Mouse (Mus musculus) limb, embryonic 14.5 days (tissue): Measurements from ENCODE around the gene Gkn1. TPM values are rescaled to one million over a fixed set of nuclear protein-coding genes. Genes with fewer than 3 reads are reported as not detected.

Experiments
- ATAC-seq: fragments of 200-750 bp; cut with Nextera tagmentation; 2 replicates; pipeline ENCODE4 v1.8.0; 2017; ENCODE audit warnings: low read depth, moderate number of reproducible peaks, moderate TSS enrichment; ENCODE audit not compliant: low FRiP score
- DNase-seq: peaks from one replicate; pipeline ENCODE4 v3.0.0-alpha.2; 2015; ENCODE audit warnings: low spot score
- H3K27ac ChIP-seq: fragments of 300-500 bp; sonication (generic); replicated peaks from 2 replicates; pipeline ENCODE4 v1.5.1; 2014; ENCODE audit warnings: low read depth, mild to moderate bottlenecking, low read length, moderate library complexity, mixed read lengths
- H3K27me3 ChIP-seq: fragments of 300-500 bp; sonication (generic); 2 replicates; pipeline ENCODE4 v1.6.1; 2014; ENCODE audit warnings: low read length, mixed read lengths; ENCODE audit not compliant: control insufficient read depth, insufficient read depth
- H3K36me3 ChIP-seq: fragments of 300-500 bp; sonication (generic); 2 replicates; pipeline ENCODE4 v1.6.1; 2014; ENCODE audit warnings: mild to moderate bottlenecking, low read length, moderate library complexity, mixed read lengths; ENCODE audit not compliant: control insufficient read depth, insufficient read depth
- H3K4me1 ChIP-seq: fragments of 300-500 bp; sonication (generic); 2 replicates; pipeline ENCODE4 v1.6.1; 2014; ENCODE audit warnings: antibody characterized with exemption, low read length, mixed read lengths; ENCODE audit not compliant: control insufficient read depth, insufficient read depth
- H3K4me2 ChIP-seq: fragments of 300-500 bp; sonication (generic); replicated peaks from 2 replicates; pipeline ENCODE4 v1.6.1; 2014; ENCODE audit warnings: low read depth, mild to moderate bottlenecking, low read length, moderate library complexity; ENCODE audit not compliant: severe bottlenecking
- H3K4me3 ChIP-seq: fragments of 300-500 bp; sonication (generic); replicated peaks from 2 replicates; pipeline ENCODE4 v1.5.1; 2014; ENCODE audit warnings: low read length
- H3K9ac ChIP-seq: fragments of 300-500 bp; sonication (generic); 2 replicates; pipeline ENCODE4 v1.6.1; 2014; ENCODE audit warnings: mild to moderate bottlenecking, low read depth, low read length, moderate library complexity; ENCODE audit not compliant: severe bottlenecking
- H3K9me3 ChIP-seq: fragments of 300-500 bp; sonication (generic); 2 replicates; pipeline ENCODE4 v1.6.1; 2016; ENCODE audit warnings: low read length; ENCODE audit not compliant: control insufficient read depth
- POLR2A ChIP-seq: fragments of 200-500 bp; IDR thresholded peaks from 2 replicates; pipeline ENCODE4 v1.8.0; 2012; ENCODE audit warnings: inconsistent platforms, mild to moderate bottlenecking, moderate library complexity, borderline replicate concordance; ENCODE audit not compliant: insufficient read depth, insufficient read length; ENCODE audit errors: extremely low read depth
- WGBS: fragments of 180-500 bp; shearing (Covaris S2); extraction: QIAGEN DNeasy Blood & Tissue Kit; methylation state at CpG from one replicate; pipeline ENCODE4 v1.1.7; 2014; 5-methylcytosine and 5-hydroxymethylcytosine counted together
- polyA plus RNA-seq, 2 experiments: library from polyadenylated mRNA; depleted of rRNA in 1 of 2; stranded (reverse) in 1 of 2; unstranded in 1 of 2; fragments of >200 nt; fragmentation: Nextera tagmentation in 1 of 2; extraction: Ambion mirVana in 1 of 2; gene quantifications; 2 replicates each; pipeline versions ENCODE4 v1.2.1 to v1.2.3; 2012 to 2014

Gene Gkn1
- polyA plus RNA-seq, 2 experiments, result 0.15 TPM; not detected in 1

GRCm38 (mm10) chr6:87301991-87302390, 48.8 kb downstream of the Gkn1 start:
- H3K4me1 ChIP-seq, result peaks cover 41% of the 10 kb centered on the region
- 30% methylated on average over 4 of the region's 4 CpGs for WGBS

More at GRCm38 (mm10) chr6:87301991-87302390, 48.8 kb downstream of the Gkn1 start:
- H3K36me3 ChIP-seq, result peaks cover 18% of the 10 kb centered on the region; the same call in 1 of the 2 replicates
- DNase-seq (no peak), ATAC-seq (no peak)
- no peak overlapping the region for H3K4me3 ChIP-seq
- H3K4me2 ChIP-seq, result no peak overlapping the region
- no peak overlapping the region for H3K9ac ChIP-seq
- no peaks in the 10 kb centered on the region for H3K9me3 ChIP-seq
- TF ChIP-seq POLR2A, result no peak
- H3K27me3 ChIP-seq, result no peaks in the 10 kb centered on the region
- no peak overlapping the region for H3K27ac ChIP-seq

Other genes with a start within 250 kb of the Gkn1 start
- 1.6 and 4.0 TPM in 2 replicates for gene D6Ertd527e, start 246.2 kb downstream of the Gkn1 start, polyA plus RNA-seq (2012; rRNA removed)
- 0.56 and 0.91 TPM in 2 replicates for gene D6Ertd527e, start 246.2 kb downstream of the Gkn1 start, polyA plus RNA-seq (2014; fragmentation: Nextera tagmentation; extraction: Ambion mirVana)
- gene Antxr1, start 15.1 kb downstream of the Gkn1 start, polyA plus RNA-seq (2012; rRNA removed), result 70.3 and 75.7 TPM in 2 replicates
- gene Antxr1, start 15.1 kb downstream of the Gkn1 start, polyA plus RNA-seq (2014; fragmentation: Nextera tagmentation; extraction: Ambion mirVana), result 33.8 and 39.2 TPM in 2 replicates
- 0.09 and 0.35 TPM in 2 replicates for gene Gkn2, start 22.4 kb upstream of the Gkn1 start, polyA plus RNA-seq (2012; rRNA removed)
- gene Gkn2, start 22.4 kb upstream of the Gkn1 start, polyA plus RNA-seq (2014; fragmentation: Nextera tagmentation; extraction: Ambion mirVana), result not detected in 2 replicates
- 3.0 TPM in 2 replicates for gene Gkn3, start 38.0 kb upstream of the Gkn1 start, polyA plus RNA-seq (2012; rRNA removed)
- 0.32 and 1.6 TPM in 2 replicates for gene Gkn3, start 38.0 kb upstream of the Gkn1 start, polyA plus RNA-seq (2014; fragmentation: Nextera tagmentation; extraction: Ambion mirVana)
- gene Bmp10, start 78.1 kb upstream of the Gkn1 start, polyA plus RNA-seq (2012; rRNA removed), result 0.04 TPM in 1 of 2 replicates, not detected in the other
- not detected in 2 replicates for gene Bmp10, start 78.1 kb upstream of the Gkn1 start, polyA plus RNA-seq (2014; fragmentation: Nextera tagmentation; extraction: Ambion mirVana)
- 2.6 and 3.2 TPM in 2 replicates for gene Arhgap25, start 182.3 kb upstream of the Gkn1 start, polyA plus RNA-seq (2012; rRNA removed)
- gene Arhgap25, start 182.3 kb upstream of the Gkn1 start, polyA plus RNA-seq (2014; fragmentation: Nextera tagmentation; extraction: Ambion mirVana), result 6.4 and 6.8 TPM in 2 replicates
- gene Prokr1, start 239.8 kb upstream of the Gkn1 start, polyA plus RNA-seq (2012; rRNA removed), result 5.1 and 5.7 TPM in 2 replicates
- gene Prokr1, start 239.8 kb upstream of the Gkn1 start, polyA plus RNA-seq (2014; fragmentation: Nextera tagmentation; extraction: Ambion mirVana), result 4.4 and 4.7 TPM in 2 replicates